Mouse (Mus musculus) midbrain, embryonic 12.5 days (tissue): ENCODE measurements at regions not wholly inside any gene's neighbourhood (a gene's known extent, or its start where the extent isn't known, plus 50 kb on each side); places are given as distances from the start of the nearest gene placed in this dataset.
A peak's percentile ranks its signal among the peaks of the same experiment; 100 is the strongest.

Experiments
- ATAC-seq: fragments of 200-750 bp; cut with Nextera tagmentation; 2 replicates; pipeline ENCODE4 v1.8.0; 2017; ENCODE audit warnings: low read depth, moderate TSS enrichment, moderate library complexity; ENCODE audit not compliant: low FRiP score
- H3K27ac ChIP-seq: fragments of 300-500 bp; sonication (generic); replicated peaks from 2 replicates; pipeline ENCODE4 v1.5.1; 2016; ENCODE audit warnings: mild to moderate bottlenecking
- H3K27me3 ChIP-seq: fragments of 300-500 bp; sonication (generic); 2 replicates; pipeline ENCODE4 v1.6.1; 2016; ENCODE audit warnings: mild to moderate bottlenecking
- H3K36me3 ChIP-seq: fragments of 300-500 bp; sonication (generic); 2 replicates; pipeline ENCODE4 v1.6.1; 2016
- H3K4me1 ChIP-seq: fragments of 300-500 bp; sonication (generic); 2 replicates; pipeline ENCODE4 v1.6.1; 2016
- H3K4me2 ChIP-seq: fragments of 300-500 bp; sonication (generic); replicated peaks from 2 replicates; pipeline ENCODE4 v1.6.1; 2016; ENCODE audit warnings: mild to moderate bottlenecking, moderate library complexity
- H3K4me3 ChIP-seq: fragments of 300-500 bp; sonication (generic); 2 replicates; pipeline ENCODE4 v1.5.1; 2016; ENCODE audit warnings: mild to moderate bottlenecking
- H3K9ac ChIP-seq: fragments of 300-500 bp; sonication (generic); replicated peaks from 2 replicates; pipeline ENCODE4 v1.6.1; 2016; ENCODE audit warnings: mild to moderate bottlenecking, moderate library complexity
- H3K9me3 ChIP-seq: fragments of 300-500 bp; sonication (generic); 2 replicates; pipeline ENCODE4 v1.6.1; 2016; ENCODE audit warnings: mild to moderate bottlenecking
- WGBS: fragments of 180-500 bp; shearing (Covaris S2); methylation state at CpG from one replicate; pipeline ENCODE4 v1.1.7; 2016; 5-methylcytosine and 5-hydroxymethylcytosine counted together

GRCm38 (mm10) chr17:15269905-15270304, 106.8 kb downstream of the Dll1 start:
- ATAC-seq: no peak
- no peak overlapping the region for H3K4me2 ChIP-seq
- H3K4me1 ChIP-seq: no peaks in the 10 kb centered on the region
- H3K9ac ChIP-seq: no peak overlapping the region
- H3K27ac ChIP-seq: no peak overlapping the region
- H3K27me3 ChIP-seq: no peaks in the 10 kb centered on the region
- no peaks in the 10 kb centered on the region for H3K36me3 ChIP-seq
- H3K9me3 ChIP-seq: no peaks in the 10 kb centered on the region
- 69% methylated on average over 6 of the region's 6 CpGs for WGBS
- no peak overlapping the region for H3K4me3 ChIP-seq

- no peaks in the 10 kb centered on the region for H3K36me3 ChIP-seq
- no peaks in the 10 kb centered on the region for H3K9me3 ChIP-seq
- no peak overlapping the region for H3K4me3 ChIP-seq
- no peak overlapping the region for H3K4me2 ChIP-seq
- no peaks in the 10 kb centered on the region for H3K27me3 ChIP-seq
- 89% methylated on average over 8 of the region's 8 CpGs for WGBS
- no peak overlapping the region for H3K9ac ChIP-seq
- H3K4me1 ChIP-seq: no peaks in the 10 kb centered on the region
- H3K27ac ChIP-seq: no peak overlapping the region
- ATAC-seq: no peak
Observed at GRCm38 (mm10) chr17:15269056-15269612, 107.5 kb downstream of the Dll1 start.

DNA sequence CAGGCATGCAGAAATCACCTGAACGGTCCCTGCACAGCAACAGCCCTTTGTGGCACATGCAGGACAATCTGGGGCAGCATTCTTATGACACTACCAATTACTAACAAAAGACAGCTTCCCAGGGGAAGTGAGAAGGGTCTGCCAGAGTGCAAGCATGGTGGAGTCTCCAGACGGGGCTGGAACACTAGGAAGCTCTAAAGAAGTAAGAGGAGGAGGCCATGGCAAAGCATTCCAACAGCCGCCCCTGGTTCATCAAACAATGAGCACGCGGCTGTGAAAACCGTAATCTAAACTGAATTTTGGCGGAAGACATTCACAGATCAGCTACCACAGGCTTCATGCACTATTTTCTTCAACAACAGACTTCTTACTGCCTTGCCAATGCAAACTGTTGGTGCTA, 109.0 kb downstream of the Dll1 start:
- ATAC-seq: no peak
- 79% methylated on average over 7 of the region's 7 CpGs for WGBS

GRCm38 (mm10) chr17:15259427-15260101, 117.1 kb downstream of the Dll1 start:
- Histone ChIP-seq H3K9ac (no peak overlapping the region), H3K36me3 (no peaks in the 10 kb centered on the region), H3K9me3 (no peaks in the 10 kb centered on the region), H3K4me2 (no peak overlapping the region), H3K4me1 (peaks cover 6% of the 10 kb centered on the region; the same call in 1 of the 2 replicates), H3K27me3 (0 out of 2 replicates have a peak, but pooled peaks cover 5% of the 10 kb centered on the region), H3K4me3 (no peak overlapping the region), H3K27ac (no peak overlapping the region)
- 65% methylated on average over 11 of the region's 11 CpGs for WGBS
- no peak for ATAC-seq

More for the DNA sequence above, 109.0 kb downstream of the Dll1 start:
- H3K27me3 ChIP-seq: no peaks in the 10 kb centered on the region
- no peak overlapping the region for H3K27ac ChIP-seq
- no peak overlapping the region for H3K4me2 ChIP-seq
- H3K4me1 ChIP-seq: no peaks in the 10 kb centered on the region
- H3K4me3 ChIP-seq: no peak overlapping the region
- H3K36me3 ChIP-seq: no peaks in the 10 kb centered on the region
- H3K9ac ChIP-seq: no peak overlapping the region
- no peaks in the 10 kb centered on the region for H3K9me3 ChIP-seq

- H3K9ac ChIP-seq: no peak overlapping the region
- 92% methylated on average over 2 of the region's 2 CpGs for WGBS
- no peak for ATAC-seq
Observed at GRCm38 (mm10) chr17:15255874-15256273, 120.8 kb downstream of the Dll1 start.

DNA sequence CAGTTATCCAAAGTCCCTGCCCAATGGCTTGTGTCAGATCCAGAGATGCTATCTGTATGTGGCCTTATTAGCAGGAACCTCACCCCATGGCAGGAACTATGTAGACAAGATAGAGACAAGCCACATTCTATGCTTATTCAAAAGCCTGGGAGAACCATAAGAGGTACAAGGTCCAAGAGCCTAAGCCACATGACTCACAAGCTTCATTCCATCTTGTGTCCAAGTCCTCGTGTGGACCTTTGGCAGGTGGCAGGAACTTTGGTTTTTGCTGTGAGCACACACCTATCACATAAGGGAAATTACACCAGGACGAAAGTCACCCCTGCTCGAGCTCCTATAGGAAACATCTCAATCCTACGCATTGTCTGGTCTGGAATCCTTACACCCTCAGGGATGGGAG, 122.9 kb downstream of the Dll1 start:
- Histone ChIP-seq H3K4me1 (no peaks in the 10 kb centered on the region), H3K4me3 (no peak overlapping the region), H3K27ac (no peak overlapping the region), H3K4me2 (no peak overlapping the region), H3K9ac (no peak overlapping the region), H3K9me3 (no peaks in the 10 kb centered on the region), H3K27me3 (0 out of 2 replicates have a peak, but pooled peaks cover 5% of the 10 kb centered on the region), H3K36me3 (no peaks in the 10 kb centered on the region)
- WGBS: 92% methylated on average over 4 of the region's 4 CpGs
- ATAC-seq: no peak

More at GRCm38 (mm10) chr17:15255874-15256273, 120.8 kb downstream of the Dll1 start:
- Histone ChIP-seq H3K4me1 (peaks cover 6% of the 10 kb centered on the region; the same call in 1 of the 2 replicates), H3K9me3 (no peaks in the 10 kb centered on the region), H3K36me3 (no peaks in the 10 kb centered on the region), H3K4me2 (no peak overlapping the region), H3K27me3 (0 out of 2 replicates have a peak, but pooled peaks cover 5% of the 10 kb centered on the region), H3K27ac (no peak overlapping the region), H3K4me3 (no peak overlapping the region)

GRCm38 (mm10) chr17:15253271-15253670, 123.4 kb downstream of the Dll1 start:
- WGBS: 85% methylated on average over 1 of the region's 1 CpGs
- no peaks in the 10 kb centered on the region for H3K9me3 ChIP-seq
- H3K36me3 ChIP-seq: no peaks in the 10 kb centered on the region
- H3K27me3 ChIP-seq: 0 out of 2 replicates have a peak, but pooled peaks cover 5% of the 10 kb centered on the region
- H3K4me1 ChIP-seq: peaks cover 3% of the 10 kb centered on the region
- no peak overlapping the region for H3K4me2 ChIP-seq
- no peak for ATAC-seq
- no peak overlapping the region for H3K27ac ChIP-seq
- no peak overlapping the region for H3K4me3 ChIP-seq
- H3K9ac ChIP-seq: no peak overlapping the region

DNA sequence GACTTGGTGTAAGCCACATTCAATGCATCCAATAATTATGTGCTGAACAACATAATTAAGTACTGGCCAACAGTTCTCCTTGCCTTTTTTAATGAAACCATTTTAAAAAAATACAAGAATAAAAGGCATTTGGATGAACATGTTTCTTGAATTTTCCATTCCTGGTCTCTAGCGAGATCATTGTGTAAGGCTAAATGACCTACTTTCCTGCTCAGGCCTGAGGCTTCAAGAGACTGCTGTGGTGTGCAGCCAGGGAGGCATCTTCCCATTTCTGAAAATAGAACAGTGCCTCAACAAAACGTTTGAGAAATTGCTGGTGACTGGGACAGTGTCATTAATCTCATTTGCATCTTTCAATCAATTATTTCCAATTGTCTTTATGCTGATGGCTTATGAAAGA, 124.5 kb downstream of the Dll1 start:
- WGBS: 76% methylated on average over 2 of the region's 2 CpGs
- H3K4me1 ChIP-seq: peaks cover 14% of the 10 kb centered on the region
- no peak overlapping the region for H3K9ac ChIP-seq
- ATAC-seq: no peak
- no peak overlapping the region for H3K4me2 ChIP-seq
- H3K27ac ChIP-seq: no peak overlapping the region
- no peaks in the 10 kb centered on the region for H3K36me3 ChIP-seq
- no peaks in the 10 kb centered on the region for H3K9me3 ChIP-seq
- H3K4me3 ChIP-seq: no peak overlapping the region
- H3K27me3 ChIP-seq: 0 out of 2 replicates have a peak, but pooled peaks cover 4% of the 10 kb centered on the region

DNA sequence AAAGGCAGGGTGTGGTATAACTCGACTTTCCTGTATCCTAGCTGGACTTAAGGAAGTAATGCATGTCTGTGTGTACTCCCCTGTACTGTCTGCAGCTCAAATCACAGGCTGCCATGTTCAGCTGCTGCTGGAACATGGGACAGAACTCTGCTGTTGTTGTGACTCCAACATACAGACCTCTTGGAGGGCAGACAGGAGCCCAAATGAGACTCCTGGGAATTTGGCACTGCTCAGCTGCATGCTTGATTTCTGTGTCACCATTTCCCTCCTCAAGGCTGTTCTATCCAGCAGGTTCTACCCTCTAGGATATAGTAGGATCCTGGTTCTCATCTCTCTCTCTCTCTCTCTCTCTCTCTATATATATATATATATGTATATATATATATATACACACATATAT, 125.0 kb downstream of the Dll1 start:
- peaks cover 18% of the 10 kb centered on the region for H3K4me1 ChIP-seq
- no peaks in the 10 kb centered on the region for H3K27me3 ChIP-seq
- no peak for ATAC-seq
- WGBS: 83% methylated on average over 1 of the region's 1 CpGs
- H3K4me2 ChIP-seq: no peak overlapping the region
- H3K9ac ChIP-seq: no peak overlapping the region
- no peak overlapping the region for H3K4me3 ChIP-seq
- H3K36me3 ChIP-seq: no peaks in the 10 kb centered on the region
- no peaks in the 10 kb centered on the region for H3K9me3 ChIP-seq
- H3K27ac ChIP-seq: no peak overlapping the region

DNA sequence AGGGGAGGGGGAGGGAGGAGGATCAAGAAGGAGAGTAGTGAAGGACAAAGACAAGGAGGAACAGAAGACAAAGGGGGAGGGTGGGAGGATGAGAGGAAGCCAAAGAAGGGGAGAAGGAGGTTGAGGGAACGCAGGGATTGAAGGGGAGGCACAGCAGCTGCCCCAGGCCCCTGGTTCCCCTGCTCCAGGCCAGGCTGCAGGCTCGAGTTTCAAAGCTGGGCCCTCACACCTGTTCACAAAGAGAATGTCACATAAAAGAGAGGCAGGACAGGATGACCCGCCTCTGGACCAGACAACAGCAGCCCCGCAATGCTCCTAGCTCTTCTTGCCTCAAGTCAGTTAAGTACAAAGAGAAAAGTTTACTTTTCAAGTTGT, 128.3 kb downstream of the Dll1 start:
- Histone ChIP-seq H3K9ac (no peak overlapping the region), H3K27me3 (no peaks in the 10 kb centered on the region), H3K36me3 (no peaks in the 10 kb centered on the region), H3K4me1 (peaks cover 18% of the 10 kb centered on the region), H3K4me2 (peak overlapping the region; percentile 36), H3K9me3 (no peaks in the 10 kb centered on the region), H3K27ac (peak overlapping the region; percentile 85), H3K4me3 (no peak overlapping the region)
- no peak for ATAC-seq
- WGBS: 7% methylated on average over 4 of the region's 4 CpGs

GRCm38 (mm10) chr17:15247546-15248416, 128.9 kb downstream of the Dll1 start:
- peak; percentile 98 for ATAC-seq
- Histone ChIP-seq H3K4me1 (peaks cover 18% of the 10 kb centered on the region), H3K27ac (peak overlapping the region; percentile 85), H3K27me3 (no peaks in the 10 kb centered on the region), H3K36me3 (no peaks in the 10 kb centered on the region), H3K9ac (no peak overlapping the region), H3K4me3 (no peak overlapping the region), H3K4me2 (peak overlapping the region; percentile 36), H3K9me3 (no peaks in the 10 kb centered on the region)
- WGBS: 2% methylated on average over 20 of the region's 20 CpGs
